Mouse (Mus musculus) cerebellum, adult 9-10 months (tissue): ENCODE measurements around the gene Sidt2.

Source experiments
- DNase-seq: peaks from one replicate; pipeline ENCODE4 v3.0.0; 2022

Sidt2 gene

GRCm38 (mm10) chr9:45946182-45946871 lies 8.7 kb downstream of the Sidt2 start:
- DNase-seq, result no peak

DNA sequence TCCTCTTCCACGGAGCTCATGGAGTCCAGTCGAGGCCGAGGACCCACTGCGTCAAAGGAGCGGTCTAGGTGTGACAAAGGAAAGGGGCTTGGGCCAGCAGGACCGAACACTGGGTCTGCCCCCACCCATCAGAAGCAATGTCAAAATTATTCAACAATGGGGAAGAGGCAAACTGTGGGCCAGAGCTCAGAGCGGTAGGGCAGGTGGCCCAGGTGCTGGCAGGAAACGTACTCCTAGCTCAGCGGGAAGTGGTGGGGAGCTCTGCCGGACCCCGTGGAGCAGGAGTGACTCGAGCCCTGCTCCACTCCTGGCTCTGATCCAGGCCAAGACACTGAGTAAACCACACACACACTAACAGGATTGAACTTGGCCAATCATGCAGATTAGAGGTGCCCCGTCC lies 9.3 kb downstream of the Sidt2 start:
- peak; percentile 73 for DNase-seq

GRCm38 (mm10) chr9:45944506-45945400 lies 10.3 kb downstream of the Sidt2 start:
- peak; percentile 80 for DNase-seq

GRCm38 (mm10) chr9:45943628-45944505 lies 11.2 kb downstream of the Sidt2 start:
- DNase-seq, result peak; percentile 74

DNA sequence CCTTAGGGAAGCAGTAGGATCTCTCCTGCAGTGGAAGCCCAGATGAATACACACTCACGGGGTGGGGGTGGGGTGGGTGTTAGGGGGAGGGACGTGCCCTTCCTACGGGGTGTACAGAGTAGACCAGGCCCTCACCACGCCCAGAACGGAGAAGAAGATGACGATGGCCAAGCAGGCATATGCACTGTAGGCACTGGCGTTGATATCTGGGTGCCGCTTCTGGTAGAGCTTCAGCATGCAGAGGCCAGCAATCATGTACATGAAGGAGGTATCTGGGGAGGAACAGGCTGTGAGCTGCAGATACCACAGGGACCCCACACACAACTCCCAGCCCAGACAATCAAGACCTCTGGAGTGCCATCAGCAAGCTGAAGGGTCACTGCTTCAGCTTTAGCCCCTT lies 12.1 kb downstream of the Sidt2 start:
- peak; percentile 27 for DNase-seq

GRCm38 (mm10) chr9:45942464-45942863 lies 12.6 kb downstream of the Sidt2 start:
- peak; percentile 22 for DNase-seq

DNA sequence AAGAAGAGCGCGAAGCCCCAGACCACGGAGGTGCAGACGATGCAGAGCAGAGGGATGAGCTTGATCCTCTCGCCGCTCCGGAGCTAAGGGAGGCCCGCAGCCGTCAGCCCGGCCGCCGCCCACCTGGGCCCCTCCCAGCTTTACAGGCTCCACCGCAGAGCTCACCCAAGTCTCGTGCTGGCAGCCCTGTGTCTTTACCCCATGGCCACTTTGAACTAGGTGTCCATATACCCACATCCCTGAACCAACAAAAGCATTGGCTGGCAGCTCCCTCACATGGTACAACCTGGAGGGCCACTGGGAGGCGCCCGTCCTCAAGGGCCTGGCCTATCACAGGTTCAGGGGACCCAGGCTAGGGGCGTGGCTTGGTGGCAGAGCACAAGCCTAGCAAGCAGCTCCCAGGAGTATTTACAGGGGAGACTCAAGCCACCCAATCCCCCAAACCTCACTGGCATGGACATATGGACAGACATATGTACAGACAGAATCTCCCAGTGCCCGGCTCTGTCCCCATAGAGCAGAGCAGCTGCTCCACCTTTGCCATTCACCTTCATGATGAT lies 13.6 kb downstream of the Sidt2 start:
- DNase-seq, result peak; percentile 51

DNA sequence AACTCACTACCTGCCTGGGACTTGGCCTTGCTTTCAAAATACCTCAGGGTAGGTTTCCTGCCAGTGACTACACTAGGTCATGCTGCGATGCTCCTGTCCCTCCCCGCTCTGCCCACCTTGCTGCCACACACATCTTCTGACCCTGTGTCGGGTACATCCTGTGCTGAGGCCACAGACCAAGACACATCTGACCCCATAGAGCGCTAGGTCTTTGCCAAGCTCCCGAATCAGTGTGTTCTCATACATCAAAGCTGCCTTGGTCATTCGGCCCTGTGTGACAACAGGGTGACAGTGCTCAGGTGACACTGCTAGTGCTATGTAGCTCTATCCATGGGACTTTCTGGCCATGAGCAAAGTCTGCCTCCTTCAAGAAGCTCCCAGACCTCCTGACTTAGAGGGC lies 15.3 kb downstream of the Sidt2 start:
- peak; percentile 18 for DNase-seq

- DNase-seq, result peak; percentile 36
Measured at GRCm38 (mm10) chr9:45938952-45939637, 16.0 kb downstream of the Sidt2 start.

DNA sequence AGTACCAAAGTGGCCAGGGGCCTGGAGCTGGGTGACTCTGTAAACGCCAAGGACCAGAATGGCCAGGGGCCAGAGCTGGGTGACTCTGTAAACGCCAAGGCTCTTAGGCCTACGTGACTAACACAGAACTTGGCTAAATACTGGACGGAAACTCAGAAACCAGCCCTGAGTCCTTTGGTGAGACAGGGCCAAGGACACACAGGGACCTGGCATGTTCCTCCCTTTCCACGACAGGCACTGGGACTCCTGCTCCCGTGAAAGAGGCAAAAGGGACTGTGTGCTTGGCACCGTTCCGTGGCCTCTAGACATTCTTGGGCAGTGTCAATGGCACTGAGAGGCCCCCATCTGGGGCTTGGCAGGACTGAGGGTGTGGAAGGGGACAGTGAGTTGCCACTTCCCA lies 17.0 kb downstream of the Sidt2 start:
- peak; percentile 35 for DNase-seq

GRCm38 (mm10) chr9:45936883-45937282 lies 18.2 kb downstream of the Sidt2 start:
- peak; percentile 73 for DNase-seq

DNA sequence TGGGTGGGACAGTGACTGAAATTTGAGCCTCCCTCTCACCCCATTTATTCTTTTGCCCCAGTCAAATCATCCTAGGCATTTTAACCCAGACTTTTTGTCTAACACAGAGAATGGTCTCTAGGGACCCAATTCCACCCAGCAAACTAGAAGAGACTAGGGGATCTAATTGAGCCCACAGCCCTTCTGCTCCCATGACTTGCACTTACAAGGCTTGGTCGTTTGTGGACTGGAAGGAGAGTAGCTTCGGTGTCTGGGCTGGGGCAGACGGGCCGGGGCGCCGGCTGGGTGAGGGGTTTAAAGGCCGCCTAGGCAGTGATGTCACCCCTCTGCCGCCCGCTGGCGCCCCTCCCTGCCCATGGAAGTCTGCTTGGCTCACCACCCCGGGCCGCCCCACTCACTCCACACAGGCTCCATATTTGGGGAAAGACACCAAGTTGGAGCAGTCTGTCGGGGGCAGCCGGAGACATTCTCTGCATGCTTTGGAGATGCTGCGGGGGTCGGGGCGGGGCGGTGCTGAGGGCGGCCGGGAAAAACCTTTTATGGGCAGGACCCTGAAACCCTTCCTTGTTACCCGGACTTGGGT lies 19.3 kb downstream of the Sidt2 start, which contains the start of gene Tagln:
Tagln (minus strand) TSS at position 431 of the 583 bp plus-strand sequence.
- peak; percentile 16 for DNase-seq

- peak; percentile 29 for DNase-seq
Measured at GRCm38 (mm10) chr9:45932571-45933415, 22.3 kb downstream of the Sidt2 start.

DNA sequence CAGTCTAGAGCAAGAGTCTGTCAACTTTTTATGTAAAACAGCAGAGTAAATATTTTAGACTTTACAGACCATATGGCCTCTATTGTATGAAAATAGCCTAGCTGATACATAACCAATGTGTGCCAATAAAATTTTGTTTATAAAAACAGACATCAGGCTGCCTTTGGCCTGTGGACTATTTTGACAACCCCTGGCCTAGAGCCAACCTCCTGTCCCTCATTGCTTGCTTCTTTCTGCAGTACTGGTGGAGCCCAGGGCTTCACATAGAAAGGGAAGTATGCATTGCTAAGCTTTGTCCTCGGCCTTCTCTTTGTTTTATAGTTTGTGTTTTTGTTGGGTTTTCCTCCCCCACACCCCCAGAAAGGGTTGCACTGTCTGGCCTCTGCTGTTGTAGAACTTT lies 23.1 kb downstream of the Sidt2 start:
- peak; percentile 29 for DNase-seq

GRCm38 (mm10) chr9:45929285-45929684 lies 25.8 kb downstream of the Sidt2 start:
- DNase-seq, result peak; percentile 9

GRCm38 (mm10) chr9:45919895-45920294 lies 35.2 kb downstream of the Sidt2 start:
- no peak for DNase-seq

DNA sequence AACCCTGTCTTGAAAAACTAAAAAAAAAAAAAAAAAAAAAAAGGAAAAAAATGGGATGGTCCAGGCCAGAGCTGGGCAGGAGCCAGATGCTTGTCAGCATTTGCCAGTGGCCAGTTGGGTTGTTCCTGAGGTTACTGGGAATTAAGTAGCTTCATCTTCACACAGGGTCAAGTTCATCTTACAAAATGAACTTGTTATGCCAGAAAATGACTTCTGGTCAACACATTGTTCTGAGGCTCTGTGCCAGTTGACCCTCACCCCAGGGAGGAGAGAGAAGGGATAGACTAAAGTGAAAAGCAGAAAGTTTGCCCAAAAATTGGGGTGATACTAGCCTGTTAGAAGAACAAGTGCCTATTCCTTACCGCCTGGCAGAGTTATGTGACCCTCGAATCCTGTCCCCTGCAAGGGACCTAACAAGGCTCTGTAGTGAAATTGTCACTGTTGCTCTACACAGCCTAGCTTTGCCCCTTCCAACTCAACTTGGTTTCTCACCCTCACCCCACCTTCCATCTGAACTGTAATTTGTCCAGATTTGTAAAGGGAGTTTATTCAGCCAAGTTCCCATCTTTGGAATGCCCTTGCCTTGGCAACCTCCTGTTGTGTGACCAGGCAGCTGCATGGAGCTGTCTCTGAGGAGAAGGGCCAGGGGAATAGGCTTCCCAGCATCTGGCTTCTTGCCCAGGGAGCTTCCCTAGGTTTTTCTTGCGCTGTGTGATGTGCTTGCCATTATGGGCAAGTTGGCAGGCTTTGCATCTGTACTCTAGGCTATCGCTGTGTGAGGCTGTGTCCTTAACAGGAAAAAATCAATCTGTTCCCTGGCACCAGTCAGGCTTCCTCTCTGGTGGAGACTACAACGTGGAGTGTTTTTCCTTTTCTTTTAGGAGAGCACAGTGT lies 37.8 kb downstream of the Sidt2 start:
- no peak for DNase-seq

- DNase-seq, result no peak
Measured at GRCm38 (mm10) chr9:45915659-45916058, 39.4 kb downstream of the Sidt2 start.

GRCm38 (mm10) chr9:45911673-45912072 lies 43.4 kb downstream of the Sidt2 start:
- peak; percentile 52 for DNase-seq

GRCm38 (mm10) chr9:45910995-45911394 lies 44.1 kb downstream of the Sidt2 start:
- DNase-seq, result no peak
